Mouse (Mus musculus) kidney, embryonic 14.5 days (tissue): ENCODE measurements around the gene Smurf1. TPM values are rescaled to one million over a fixed set of nuclear protein-coding genes. Genes with fewer than 3 reads are reported as not detected.

ENCODE experiments used
- ATAC-seq: fragments of 200-750 bp; cut with Nextera tagmentation; 2 replicates; pipeline ENCODE4 v1.8.0; 2017; ENCODE audit warnings: moderate number of reproducible peaks, mild to moderate bottlenecking, moderate TSS enrichment, moderate library complexity; ENCODE audit not compliant: low FRiP score, low TSS enrichment
- H3K27ac ChIP-seq: fragments of 300-500 bp; sonication (generic); 2 replicates; pipeline ENCODE4 v1.5.1; 2014; ENCODE audit warnings: low read depth, mild to moderate bottlenecking, low read length, moderate library complexity, mixed read lengths
- H3K27me3 ChIP-seq: fragments of 300-500 bp; sonication (generic); 2 replicates; pipeline ENCODE4 v1.6.1; 2014; ENCODE audit warnings: mild to moderate bottlenecking, low read length; ENCODE audit not compliant: control insufficient read depth, insufficient read depth
- H3K36me3 ChIP-seq: fragments of 300-500 bp; sonication (generic); 2 replicates; pipeline ENCODE4 v1.6.1; 2014; ENCODE audit warnings: low read length, mixed read lengths; ENCODE audit not compliant: control insufficient read depth, insufficient read depth
- H3K4me1 ChIP-seq: fragments of 300-500 bp; sonication (generic); 2 replicates; pipeline ENCODE4 v1.6.1; 2014; ENCODE audit warnings: low read length, mixed read lengths; ENCODE audit not compliant: control insufficient read depth, insufficient read depth
- H3K4me2 ChIP-seq: fragments of 300-500 bp; sonication (generic); replicated peaks from 2 replicates; pipeline ENCODE4 v1.6.1; 2014; ENCODE audit warnings: low read depth, mild to moderate bottlenecking, low read length
- H3K4me3 ChIP-seq: fragments of 300-500 bp; sonication (generic); 2 replicates; pipeline ENCODE4 v1.5.1; 2014; ENCODE audit warnings: mild to moderate bottlenecking, low read length
- H3K9ac ChIP-seq: fragments of 300-500 bp; sonication (generic); 2 replicates; pipeline ENCODE4 v1.6.1; 2014; ENCODE audit warnings: low read depth, mild to moderate bottlenecking, low read length, moderate library complexity
- H3K9me3 ChIP-seq: fragments of 300-500 bp; sonication (generic); 2 replicates; pipeline ENCODE4 v1.6.1; 2016; ENCODE audit warnings: low read length; ENCODE audit not compliant: control insufficient read depth
- WGBS: fragments of 180-500 bp; shearing (Covaris S2); extraction: QIAGEN DNeasy Blood & Tissue Kit; methylation state at CpG from one replicate; pipeline ENCODE4 v1.1.7; 2014; 5-methylcytosine and 5-hydroxymethylcytosine counted together
- polyA plus RNA-seq: library from polyadenylated mRNA; unstranded; fragments of >200 nt; fragmentation: Nextera tagmentation; extraction: Ambion mirVana; gene quantifications from 2 replicates; pipeline ENCODE4 v1.2.1, GENCODE M21; 2014

The Smurf1 gene
- polyA plus RNA-seq, 1 experiment from 2014 or later, result 20.2 TPM

DNA sequence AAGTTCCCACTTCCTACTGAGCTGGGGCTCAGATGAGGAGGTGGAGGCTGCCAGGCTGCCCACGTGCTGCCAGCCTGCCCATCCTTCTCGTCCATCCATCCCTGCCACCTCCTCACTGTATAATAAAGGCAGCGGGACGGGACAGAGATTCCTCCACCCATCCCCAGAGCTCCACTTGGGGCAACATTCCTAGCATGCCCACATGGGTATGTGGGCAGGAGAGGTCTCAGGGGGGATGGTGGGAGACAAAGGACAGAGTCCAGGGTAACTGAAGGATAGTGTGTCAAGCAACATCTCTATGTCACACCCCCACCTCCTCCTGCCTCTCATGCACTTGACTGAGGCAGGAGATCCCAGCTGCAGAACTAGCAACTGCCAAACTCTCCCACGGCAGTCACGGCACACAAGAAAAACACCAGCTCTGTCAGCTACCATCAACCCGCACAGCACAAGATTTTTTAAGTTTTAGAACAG is 51.2 kb downstream of the Smurf1 start:
- Histone ChIP-seq H3K27me3 (no peaks in the 10 kb centered on the region), H3K27ac (peak overlapping the region; percentile 59; the same call in 1 of the 2 replicates), H3K4me1 (peaks cover 41% of the 10 kb centered on the region), H3K4me3 (no peak overlapping the region), H3K4me2 (no peak overlapping the region), H3K9me3 (no peaks in the 10 kb centered on the region), H3K9ac (no peak overlapping the region), H3K36me3 (no peaks in the 10 kb centered on the region)
- peak; percentile 57; the same call in 1 of the 2 replicates for ATAC-seq
- WGBS, result 32% methylated on average over 7 of the region's 7 CpGs

DNA sequence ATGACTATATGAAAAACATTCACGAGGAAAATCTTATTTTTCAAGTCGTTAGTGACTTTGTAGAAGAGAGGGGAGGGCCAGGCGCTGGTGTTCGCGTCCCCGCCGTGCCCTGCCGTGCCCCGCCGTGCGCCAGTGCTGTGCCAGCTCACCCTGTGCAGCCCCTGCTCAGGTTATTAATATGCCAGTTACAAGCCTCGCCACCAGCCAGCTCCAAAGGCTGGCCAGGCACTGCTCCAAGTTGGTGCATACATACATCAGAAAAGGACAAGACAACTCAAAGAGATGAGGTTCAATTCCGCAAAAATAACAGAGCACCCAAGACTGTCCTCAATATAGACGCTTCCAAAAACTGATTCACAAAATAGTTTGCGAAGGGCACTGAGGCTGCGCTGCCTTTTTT is 51.7 kb downstream of the Smurf1 start:
- Histone ChIP-seq H3K9ac (no peak overlapping the region), H3K27me3 (no peaks in the 10 kb centered on the region), H3K9me3 (no peaks in the 10 kb centered on the region), H3K36me3 (no peaks in the 10 kb centered on the region), H3K4me3 (no peak overlapping the region), H3K4me2 (no peak overlapping the region), H3K27ac (no peak overlapping the region), H3K4me1 (peaks cover 36% of the 10 kb centered on the region)
- whole genome bisulfite sequencing, result 90% methylated on average over 16 of the region's 16 CpGs
- no peak for ATAC-seq

DNA sequence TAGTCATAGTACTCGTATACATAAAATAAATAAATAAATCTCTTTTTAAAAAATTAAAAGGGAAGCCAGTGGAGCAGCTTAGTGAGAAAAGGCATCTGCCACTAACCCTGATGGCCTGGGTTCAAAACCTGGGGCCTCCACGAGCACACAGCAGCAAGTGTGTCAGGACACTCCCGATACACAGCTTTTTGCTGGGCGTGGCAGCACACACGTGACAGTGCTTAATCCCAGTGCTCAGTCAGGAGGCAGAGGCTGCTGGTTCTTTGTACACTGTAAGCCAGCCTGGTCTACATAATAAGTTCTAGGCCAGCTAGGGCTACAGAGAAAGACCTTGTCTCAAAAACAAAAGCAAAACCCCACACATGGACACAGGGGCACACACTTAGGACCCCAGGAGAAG is 52.3 kb downstream of the Smurf1 start:
- no peak overlapping the region for H3K27ac ChIP-seq
- H3K27me3 ChIP-seq, result no peaks in the 10 kb centered on the region
- no peak overlapping the region for H3K4me2 ChIP-seq
- no peak overlapping the region for H3K9ac ChIP-seq
- WGBS, result 82% methylated on average over 5 of the region's 5 CpGs
- no peaks in the 10 kb centered on the region for H3K9me3 ChIP-seq
- H3K36me3 ChIP-seq, result no peaks in the 10 kb centered on the region
- ATAC-seq, result no peak
- no peak overlapping the region for H3K4me3 ChIP-seq
- peaks cover 35% of the 10 kb centered on the region for H3K4me1 ChIP-seq

DNA sequence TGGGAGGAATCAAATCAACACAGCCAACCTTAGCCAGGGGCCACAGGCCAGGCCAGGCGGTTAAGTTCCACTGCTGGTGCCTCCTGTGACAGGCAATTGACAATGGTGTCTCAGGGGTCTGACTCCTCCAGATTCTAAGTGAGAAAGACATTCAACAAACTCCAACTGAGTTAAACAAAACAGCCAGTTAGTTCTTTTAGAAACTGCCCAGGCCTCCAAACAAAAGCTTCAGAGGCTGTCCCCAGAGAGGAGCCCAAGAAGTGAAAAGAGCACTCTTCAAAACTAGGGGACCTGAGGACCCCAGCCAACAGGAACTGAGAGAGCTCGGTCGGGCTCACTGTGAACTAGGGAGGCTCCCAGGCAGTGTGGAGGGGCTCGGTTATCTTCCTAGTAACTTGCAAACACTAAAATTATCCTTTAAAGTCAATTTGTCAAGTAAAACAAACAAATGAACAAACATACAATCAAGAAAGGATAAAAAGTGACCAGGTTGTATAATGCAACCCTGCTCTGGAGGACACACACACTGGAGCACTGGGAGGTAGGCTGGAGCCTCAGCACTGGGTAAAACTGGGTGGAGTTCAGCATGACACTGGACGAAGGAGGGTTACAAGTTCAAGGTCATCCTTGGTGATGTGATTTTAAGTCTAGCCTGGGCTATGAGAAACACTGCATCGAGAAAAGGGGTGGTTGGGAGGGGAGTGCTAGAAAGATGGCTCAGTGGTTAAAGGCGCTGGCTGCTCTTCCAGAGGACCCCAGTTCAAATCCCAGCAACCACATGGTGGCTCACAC is 52.9 kb downstream of the Smurf1 start:
- Histone ChIP-seq H3K4me1 (peaks cover 35% of the 10 kb centered on the region), H3K4me2 (no peak overlapping the region), H3K36me3 (no peaks in the 10 kb centered on the region), H3K9ac (no peak overlapping the region), H3K9me3 (no peaks in the 10 kb centered on the region), H3K27me3 (no peaks in the 10 kb centered on the region), H3K4me3 (no peak overlapping the region), H3K27ac (no peak overlapping the region)
- no peak for ATAC-seq
- WGBS, result 68% methylated on average over 7 of the region's 7 CpGs

DNA sequence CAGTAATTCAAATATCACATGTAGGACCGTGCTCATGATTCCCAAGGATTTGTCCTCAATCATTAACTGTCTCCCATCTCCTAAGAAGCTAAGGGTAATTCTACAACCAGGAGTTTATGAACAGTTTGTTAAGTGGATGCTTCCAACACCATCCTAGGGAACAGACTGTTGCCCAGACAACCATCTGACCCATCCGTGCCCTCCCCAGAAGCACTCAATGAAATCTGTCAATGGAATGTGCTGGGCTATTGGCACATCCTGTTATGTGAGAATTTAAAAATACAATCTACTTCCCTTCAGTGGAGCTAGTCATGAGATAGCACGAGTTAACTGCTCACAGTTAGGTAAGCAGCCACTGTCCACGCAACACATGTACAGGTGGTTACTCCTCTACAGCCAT is 56.1 kb downstream of the Smurf1 start:
- Histone ChIP-seq H3K4me1 (peaks cover 34% of the 10 kb centered on the region), H3K9ac (no peak overlapping the region), H3K27me3 (no peaks in the 10 kb centered on the region), H3K4me2 (no peak overlapping the region), H3K4me3 (no peak overlapping the region), H3K27ac (no peak overlapping the region), H3K36me3 (no peaks in the 10 kb centered on the region), H3K9me3 (no peaks in the 10 kb centered on the region)
- 77% methylated on average over 4 of the region's 4 CpGs for WGBS
- no peak for ATAC-seq

DNA sequence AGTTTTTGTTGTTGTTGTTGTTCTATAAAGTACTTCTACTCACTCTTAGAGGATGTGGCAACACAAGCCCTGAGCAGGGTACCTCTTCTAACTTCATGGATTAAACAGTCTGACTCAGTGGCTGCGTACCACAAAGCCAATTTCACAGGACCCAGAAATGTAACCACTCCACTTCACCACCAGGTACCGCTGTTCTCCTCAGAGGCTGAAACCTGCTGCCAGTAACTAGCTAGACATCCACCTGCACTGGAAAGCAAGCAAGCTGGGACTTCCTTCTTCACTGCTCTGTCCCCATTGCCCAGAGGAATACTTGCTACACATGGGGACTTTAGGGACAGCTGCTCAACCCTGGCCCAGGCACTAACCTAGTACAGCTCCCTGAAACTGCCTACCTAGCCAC is 58.1 kb downstream of the Smurf1 start:
- H3K4me3 ChIP-seq, result no peak overlapping the region
- H3K27ac ChIP-seq, result no peak overlapping the region
- WGBS, result 67% methylated on average over 2 of the region's 2 CpGs

DNA sequence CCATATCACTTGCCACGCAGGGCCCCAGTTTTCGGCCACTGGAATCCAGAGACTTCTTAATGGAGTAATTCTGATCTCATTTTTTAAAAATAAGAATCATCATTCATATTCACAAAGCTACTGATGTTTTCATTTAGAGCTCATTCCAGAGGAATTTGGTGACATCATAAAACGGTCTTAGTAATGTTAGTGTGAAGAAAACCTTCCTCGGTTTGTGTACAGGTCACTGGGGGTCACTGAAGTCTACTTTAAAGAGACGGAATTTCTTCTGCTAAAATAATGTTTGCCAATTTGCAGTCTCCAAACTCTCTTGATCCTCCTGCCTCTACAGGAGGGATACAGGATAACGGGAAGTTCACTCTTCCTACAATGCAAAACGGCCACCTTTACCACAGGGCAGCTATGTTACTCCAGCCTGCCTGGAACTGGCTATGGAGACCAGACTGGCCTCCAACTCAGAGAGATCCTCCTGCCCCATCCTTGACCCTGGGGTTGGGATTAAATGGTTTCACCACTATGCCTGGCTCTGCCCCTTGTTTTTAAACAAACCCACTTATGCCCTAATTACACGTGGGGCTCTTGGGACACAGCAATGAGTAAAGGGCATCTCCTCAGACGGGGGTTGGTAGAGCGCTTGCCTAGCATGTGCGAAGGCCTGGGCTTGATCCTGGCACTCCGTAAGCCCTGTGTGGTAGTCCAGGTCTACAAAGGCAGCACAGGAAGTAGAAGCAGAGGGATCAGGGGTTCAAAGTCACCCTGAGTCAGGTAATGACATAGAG is 61.1 kb downstream of the Smurf1 start:
- H3K9me3 ChIP-seq, result no peaks in the 10 kb centered on the region; the same call in 1 of the 2 replicates
- H3K36me3 ChIP-seq, result peaks cover 6% of the 10 kb centered on the region; the same call in 1 of the 2 replicates
- 69% methylated on average over 12 of the region's 12 CpGs for WGBS
- ATAC-seq, result no peak
- H3K9ac ChIP-seq, result no peak overlapping the region
- H3K4me2 ChIP-seq, result no peak overlapping the region
- no peaks in the 10 kb centered on the region for H3K27me3 ChIP-seq
- H3K4me1 ChIP-seq, result peaks cover 31% of the 10 kb centered on the region
- H3K4me3 ChIP-seq, result no peak overlapping the region
- no peak overlapping the region for H3K27ac ChIP-seq

More for the DNA sequence above, 58.1 kb downstream of the Smurf1 start:
- H3K4me1 ChIP-seq, result peaks cover 28% of the 10 kb centered on the region
- H3K36me3 ChIP-seq, result no peaks in the 10 kb centered on the region
- no peak overlapping the region for H3K9ac ChIP-seq
- ATAC-seq, result no peak
- no peak overlapping the region for H3K4me2 ChIP-seq
- H3K27me3 ChIP-seq, result no peaks in the 10 kb centered on the region
- no peaks in the 10 kb centered on the region for H3K9me3 ChIP-seq

DNA sequence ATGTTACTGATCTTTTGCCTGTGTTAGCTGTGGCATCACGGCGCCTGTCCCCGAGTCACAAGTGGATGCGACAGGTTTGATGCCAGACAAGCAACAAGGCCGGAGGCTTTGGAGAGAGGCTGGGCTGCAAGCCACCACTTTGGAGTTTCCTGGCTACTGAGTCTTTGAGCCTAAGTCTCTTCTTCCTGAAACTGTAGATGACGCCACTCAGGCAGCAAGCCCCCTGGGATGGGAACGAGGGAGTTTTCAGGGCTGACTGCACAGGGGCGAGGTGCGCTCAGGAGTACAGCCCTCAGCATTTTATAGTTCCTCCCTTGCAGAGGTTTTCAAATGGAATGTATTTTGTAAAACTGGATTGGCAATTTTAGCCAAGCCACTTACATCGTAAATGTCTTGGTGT is 63.9 kb downstream of the Smurf1 start:
- no peaks in the 10 kb centered on the region for H3K27me3 ChIP-seq
- peaks cover 12% of the 10 kb centered on the region; the same call in 1 of the 2 replicates for H3K36me3 ChIP-seq
- 0 out of 2 replicates have a peak overlapping the region, but pooled peaks have one; percentile 6 for H3K4me2 ChIP-seq
- H3K4me3 ChIP-seq, result no peak overlapping the region
- H3K27ac ChIP-seq, result peak overlapping the region; percentile 39
- peaks cover 31% of the 10 kb centered on the region for H3K4me1 ChIP-seq
- no peak overlapping the region for H3K9ac ChIP-seq
- WGBS, result 36% methylated on average over 10 of the region's 10 CpGs
- ATAC-seq, result peak; percentile 84
- no peaks in the 10 kb centered on the region; the same call in 1 of the 2 replicates for H3K9me3 ChIP-seq

DNA sequence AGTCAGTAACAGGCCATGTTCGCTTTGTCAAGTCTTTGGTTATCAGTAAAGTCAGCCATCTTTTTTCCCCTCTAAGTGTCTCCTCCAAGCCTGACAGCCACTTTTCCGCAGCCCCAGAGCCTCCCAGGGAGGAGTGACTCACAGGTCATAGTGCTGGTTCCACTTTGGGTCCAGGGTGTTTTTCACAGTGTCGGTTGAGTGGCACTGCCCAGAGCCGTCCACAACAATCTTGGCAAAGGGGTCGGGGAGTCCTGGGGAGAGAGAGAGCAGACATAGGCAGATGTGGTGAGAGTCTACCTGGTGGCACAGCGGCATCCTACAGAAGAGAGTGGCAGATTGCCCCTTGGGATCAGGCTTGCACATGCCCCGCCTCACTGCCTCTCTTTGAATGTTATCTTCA is 64.6 kb downstream of the Smurf1 start:
- H3K4me1 ChIP-seq, result peaks cover 31% of the 10 kb centered on the region
- H3K9ac ChIP-seq, result no peak overlapping the region
- no peak overlapping the region for H3K27ac ChIP-seq
- H3K27me3 ChIP-seq, result no peaks in the 10 kb centered on the region
- no peak overlapping the region for H3K4me3 ChIP-seq
- peak; percentile 41 for ATAC-seq
- peaks cover 19% of the 10 kb centered on the region; the same call in 1 of the 2 replicates for H3K36me3 ChIP-seq
- 68% methylated on average over 7 of the region's 7 CpGs for WGBS
- no peaks in the 10 kb centered on the region; the same call in 1 of the 2 replicates for H3K9me3 ChIP-seq
- H3K4me2 ChIP-seq, result no peak overlapping the region
